Mouse (Mus musculus) liver, embryonic 12.5 days (tissue): ENCODE measurements around the gene Sephs1. TPM values are rescaled to one million over a fixed set of nuclear protein-coding genes. Genes with fewer than 3 reads are reported as not detected.

ENCODE experiments used
- ATAC-seq: fragments of 200-750 bp; cut with Nextera tagmentation; 2 replicates; pipeline ENCODE4 v1.8.0; 2017; ENCODE audit warnings: moderate number of reproducible peaks, mild to moderate bottlenecking, moderate library complexity
- H3K27ac ChIP-seq: fragments of 300-500 bp; sonication (generic); 2 replicates; pipeline ENCODE4 v1.5.1; 2016; ENCODE audit warnings: mild to moderate bottlenecking
- H3K27me3 ChIP-seq: fragments of 300-500 bp; sonication (generic); replicated peaks from 2 replicates; pipeline ENCODE4 v1.6.1; 2016; ENCODE audit warnings: mild to moderate bottlenecking, moderate library complexity
- H3K36me3 ChIP-seq: fragments of 300-500 bp; sonication (generic); 2 replicates; pipeline ENCODE4 v1.6.1; 2016; ENCODE audit warnings: mild to moderate bottlenecking, moderate library complexity
- H3K4me1 ChIP-seq: fragments of 300-500 bp; sonication (generic); 2 replicates; pipeline ENCODE4 v1.6.1; 2016
- H3K4me2 ChIP-seq: fragments of 300-500 bp; sonication (generic); 2 replicates; pipeline ENCODE4 v1.6.1; 2016; ENCODE audit warnings: mild to moderate bottlenecking, moderate library complexity
- H3K4me3 ChIP-seq: fragments of 300-500 bp; sonication (generic); 2 replicates; pipeline ENCODE4 v1.5.1; 2016; ENCODE audit warnings: mild to moderate bottlenecking, moderate library complexity
- H3K9ac ChIP-seq: fragments of 300-500 bp; sonication (generic); 2 replicates; pipeline ENCODE4 v1.6.1; 2016; ENCODE audit warnings: mild to moderate bottlenecking, moderate library complexity
- H3K9me3 ChIP-seq: fragments of 300-500 bp; sonication (generic); replicated peaks from 2 replicates; pipeline ENCODE4 v1.6.1; 2016; ENCODE audit warnings: mild to moderate bottlenecking, moderate library complexity
- WGBS: fragments of 180-500 bp; shearing (Covaris S2); methylation state at CpG from one replicate; pipeline ENCODE4 v1.1.7; 2016; ENCODE audit not compliant: insufficient replicate concordance; 5-methylcytosine and 5-hydroxymethylcytosine counted together
- polyA plus RNA-seq: library from polyadenylated mRNA; unstranded; fragments of >200 nt; fragmentation: Nextera tagmentation; extraction: Ambion mirVana; gene quantifications from 2 replicates; pipeline ENCODE4 v1.2.1, GENCODE M21; 2016

The Sephs1 gene
- polyA plus RNA-seq, 1 experiment from 2014 or later: 49.2 TPM

- ATAC-seq: no peak
- Histone ChIP-seq H3K4me1 (peaks cover 17% of the 10 kb centered on the region), H3K36me3 (peaks cover 43% of the 10 kb centered on the region), H3K4me2 (no peak overlapping the region), H3K4me3 (no peak overlapping the region), H3K9me3 (peaks cover 6% of the 10 kb centered on the region; the same call in 1 of the 2 replicates), H3K27ac (no peak overlapping the region), H3K27me3 (no peaks in the 10 kb centered on the region), H3K9ac (no peak overlapping the region)
- WGBS: 65% methylated on average over 6 of the region's 6 CpGs
Measured at GRCm38 (mm10) chr2:4909909-4910308, 28.5 kb downstream of the Sephs1 start.

GRCm38 (mm10) chr2:4910521-4910920 lies 29.2 kb downstream of the Sephs1 start:
- H3K4me3 ChIP-seq: no peak overlapping the region
- no peak overlapping the region for H3K9ac ChIP-seq
- ATAC-seq: no peak
- H3K4me1 ChIP-seq: peaks cover 17% of the 10 kb centered on the region
- H3K27me3 ChIP-seq: no peaks in the 10 kb centered on the region
- no peak overlapping the region for H3K27ac ChIP-seq
- WGBS: 70% methylated on average over 4 of the region's 4 CpGs
- H3K9me3 ChIP-seq: peaks cover 6% of the 10 kb centered on the region; the same call in 1 of the 2 replicates
- H3K4me2 ChIP-seq: no peak overlapping the region
- peaks cover 37% of the 10 kb centered on the region for H3K36me3 ChIP-seq

GRCm38 (mm10) chr2:4913949-4914348 lies 32.6 kb downstream of the Sephs1 start:
- Histone ChIP-seq H3K4me3 (no peak overlapping the region), H3K4me1 (peaks cover 26% of the 10 kb centered on the region), H3K9me3 (peaks cover 6% of the 10 kb centered on the region; the same call in 1 of the 2 replicates), H3K27ac (no peak overlapping the region), H3K4me2 (no peak overlapping the region), H3K27me3 (no peaks in the 10 kb centered on the region), H3K36me3 (peaks cover 5% of the 10 kb centered on the region; the same call in 1 of the 2 replicates), H3K9ac (no peak overlapping the region)
- no peak for ATAC-seq
- 70% methylated on average over 7 of the region's 7 CpGs for WGBS

- peaks cover 32% of the 10 kb centered on the region for H3K4me1 ChIP-seq
- no peak for ATAC-seq
- H3K9ac ChIP-seq: no peak overlapping the region
- 73% methylated on average over 6 of the region's 6 CpGs for WGBS
- H3K9me3 ChIP-seq: peaks cover 6% of the 10 kb centered on the region; the same call in 1 of the 2 replicates
- H3K27me3 ChIP-seq: no peaks in the 10 kb centered on the region
- H3K36me3 ChIP-seq: no peaks in the 10 kb centered on the region
- H3K4me3 ChIP-seq: no peak overlapping the region
- no peak overlapping the region for H3K27ac ChIP-seq
- no peak overlapping the region for H3K4me2 ChIP-seq
Measured at GRCm38 (mm10) chr2:4916037-4916436, 34.7 kb downstream of the Sephs1 start.

GRCm38 (mm10) chr2:4917326-4918021 lies 36.1 kb downstream of the Sephs1 start:
- H3K9ac ChIP-seq: no peak overlapping the region
- H3K4me3 ChIP-seq: peak overlapping the region; percentile 22; the same call in 1 of the 2 replicates
- 13% methylated on average over 8 of the region's 8 CpGs for WGBS
- H3K36me3 ChIP-seq: no peaks in the 10 kb centered on the region
- peak; percentile 31; the same call in 1 of the 2 replicates for ATAC-seq
- H3K4me2 ChIP-seq: peak overlapping the region; percentile 94
- peaks cover 3% of the 10 kb centered on the region; the same call in 1 of the 2 replicates for H3K9me3 ChIP-seq
- no peak overlapping the region for H3K27ac ChIP-seq
- H3K4me1 ChIP-seq: peaks cover 32% of the 10 kb centered on the region
- H3K27me3 ChIP-seq: no peaks in the 10 kb centered on the region

GRCm38 (mm10) chr2:4918860-4919739 lies 37.7 kb downstream of the Sephs1 start, which contains the start of gene Phyh:
Gene Phyh (plus strand): TSS chr2:4919019.
- ATAC-seq: peak; percentile 93
- peak within 1 kb of the TSS; percentile 33; the same call in 1 of the 2 replicates for H3K27ac ChIP-seq
- 5% methylated on average over 35 of the region's 35 CpGs for WGBS
- H3K4me3 ChIP-seq: peak within 1 kb of the TSS; percentile 69
- 0 out of 2 replicates have a peak, but pooled peaks cover under 1% of the 10 kb centered on the region for H3K36me3 ChIP-seq
- peak within 1 kb of the TSS; percentile 69 for H3K9ac ChIP-seq
- peaks cover 29% of the 10 kb centered on the region for H3K4me1 ChIP-seq
- H3K4me2 ChIP-seq: peak within 1 kb of the TSS; percentile 94
- no peaks in the 10 kb centered on the region for H3K9me3 ChIP-seq
- H3K27me3 ChIP-seq: no peaks in the 10 kb centered on the region

- Histone ChIP-seq H3K4me3 (no peak overlapping the region), H3K27ac (no peak overlapping the region), H3K36me3 (peaks cover 12% of the 10 kb centered on the region; the same call in 1 of the 2 replicates), H3K27me3 (no peaks in the 10 kb centered on the region), H3K9me3 (peaks cover 4% of the 10 kb centered on the region; the same call in 1 of the 2 replicates), H3K4me2 (no peak overlapping the region), H3K4me1 (peaks cover 28% of the 10 kb centered on the region), H3K9ac (no peak overlapping the region)
- ATAC-seq: no peak
- 70% methylated on average over 5 of the region's 5 CpGs for WGBS
Measured at GRCm38 (mm10) chr2:4921019-4921418, 39.7 kb downstream of the Sephs1 start.

- peak overlapping the region; percentile 65 for H3K27ac ChIP-seq
- H3K9me3 ChIP-seq: peaks cover 4% of the 10 kb centered on the region; the same call in 1 of the 2 replicates
- no peak overlapping the region for H3K4me2 ChIP-seq
- peaks cover 18% of the 10 kb centered on the region for H3K4me1 ChIP-seq
- H3K27me3 ChIP-seq: no peaks in the 10 kb centered on the region
- H3K9ac ChIP-seq: no peak overlapping the region
- peaks cover 21% of the 10 kb centered on the region for H3K36me3 ChIP-seq
- peak; percentile 20 for ATAC-seq
- H3K4me3 ChIP-seq: no peak overlapping the region
- 46% methylated on average over 7 of the region's 7 CpGs for WGBS
Measured at GRCm38 (mm10) chr2:4922476-4923164, 41.3 kb downstream of the Sephs1 start.

GRCm38 (mm10) chr2:4927391-4927790 lies 46.0 kb downstream of the Sephs1 start:
- Histone ChIP-seq H3K4me1 (no peaks in the 10 kb centered on the region), H3K9ac (no peak overlapping the region), H3K9me3 (peaks cover 4% of the 10 kb centered on the region; the same call in 1 of the 2 replicates), H3K4me3 (no peak overlapping the region), H3K4me2 (no peak overlapping the region), H3K27me3 (no peaks in the 10 kb centered on the region), H3K36me3 (peaks cover 32% of the 10 kb centered on the region), H3K27ac (no peak overlapping the region)
- ATAC-seq: no peak
- WGBS: 67% methylated on average over 3 of the region's 3 CpGs

- 51% methylated on average over 2 of the region's 2 CpGs for WGBS
- Histone ChIP-seq H3K36me3 (peaks cover 33% of the 10 kb centered on the region), H3K4me2 (no peak overlapping the region), H3K9me3 (peaks cover 4% of the 10 kb centered on the region; the same call in 1 of the 2 replicates), H3K27me3 (no peaks in the 10 kb centered on the region), H3K4me1 (no peaks in the 10 kb centered on the region), H3K4me3 (no peak overlapping the region), H3K27ac (no peak overlapping the region), H3K9ac (no peak overlapping the region)
- ATAC-seq: no peak
Measured at GRCm38 (mm10) chr2:4929230-4929629, 47.9 kb downstream of the Sephs1 start.

GRCm38 (mm10) chr2:4934516-4934915 lies 53.2 kb downstream of the Sephs1 start:
- Histone ChIP-seq H3K27me3 (no peaks in the 10 kb centered on the region), H3K27ac (no peak overlapping the region), H3K4me3 (no peak overlapping the region), H3K4me2 (no peak overlapping the region), H3K9me3 (no peaks in the 10 kb centered on the region), H3K36me3 (peaks cover 27% of the 10 kb centered on the region), H3K4me1 (no peaks in the 10 kb centered on the region), H3K9ac (no peak overlapping the region)
- no peak for ATAC-seq
- 83% methylated on average over 9 of the region's 9 CpGs for WGBS
